Mouse (Mus musculus) adrenal gland, adult 18-20 months (tissue): ENCODE data around the gene Trp53tg5. TPM values are rescaled to one million over a fixed set of nuclear protein-coding genes. Genes with fewer than 3 reads are reported as not detected.

ENCODE experiments used
- DNase-seq, 2 experiments: peaks; one replicate each; pipeline ENCODE4 v3.0.0; 2021 to 2022; ENCODE audit warnings: low spot score in 2 of 2
- total RNA-seq, 2 experiments: library from RNA; stranded (reverse); gene quantifications; 1 replicate in 1 of 2; 2 replicates in 1 of 2; pipeline ENCODE4 v1.2.3; 2021

Gene Trp53tg5
- total RNA-seq, 2 experiments from 2014 or later: not detected

- DNase-seq: no peak
Observed at GRCm38 (mm10) chr2:164453047-164453757, 20.3 kb downstream of the Trp53tg5 start.

- no peak for DNase-seq
Observed at GRCm38 (mm10) chr2:164452000-164452676, 21.4 kb downstream of the Trp53tg5 start.

GRCm38 (mm10) chr2:164449341-164450042, 24.0 kb downstream of the Trp53tg5 start:
- DNase-seq: no peak

GRCm38 (mm10) chr2:164448921-164449320, 24.6 kb downstream of the Trp53tg5 start:
- DNase-seq: no peak

GRCm38 (mm10) chr2:164448140-164448539, 25.4 kb downstream of the Trp53tg5 start:
- DNase-seq: no peak

- no peak for DNase-seq
Observed at GRCm38 (mm10) chr2:164446086-164446469, 27.4 kb downstream of the Trp53tg5 start.

- no peak for DNase-seq
Observed at GRCm38 (mm10) chr2:164445399-164446085, 28.0 kb downstream of the Trp53tg5 start.

GRCm38 (mm10) chr2:164444701-164445100, 28.8 kb downstream of the Trp53tg5 start:
- no peak for DNase-seq

GRCm38 (mm10) chr2:164443460-164444000, 30.0 kb downstream of the Trp53tg5 start, which contains the start of gene Sdc4:
Gene Sdc4 (minus strand): TSS chr2:164443887.
- DNase-seq: no peak

- peak; percentile 91 to 95 for DNase-seq
Observed at GRCm38 (mm10) chr2:164443051-164443437, 30.5 kb downstream of the Trp53tg5 start.

GRCm38 (mm10) chr2:164442315-164443050, 31.0 kb downstream of the Trp53tg5 start:
- peak in 1 of 2 experiments; percentile 61 for DNase-seq

- no peak for DNase-seq
Observed at GRCm38 (mm10) chr2:164441731-164442130, 31.8 kb downstream of the Trp53tg5 start.

GRCm38 (mm10) chr2:164441155-164441554, 32.4 kb downstream of the Trp53tg5 start:
- DNase-seq: no peak

- no peak for DNase-seq
Observed at GRCm38 (mm10) chr2:164440314-164440713, 33.2 kb downstream of the Trp53tg5 start.

GRCm38 (mm10) chr2:164439001-164439421, 34.5 kb downstream of the Trp53tg5 start:
- DNase-seq: no peak

GRCm38 (mm10) chr2:164438257-164438656, 35.3 kb downstream of the Trp53tg5 start:
- no peak for DNase-seq

GRCm38 (mm10) chr2:164437710-164438109, 35.8 kb downstream of the Trp53tg5 start:
- no peak for DNase-seq

- no peak for DNase-seq
Observed at GRCm38 (mm10) chr2:164436961-164437360, 36.6 kb downstream of the Trp53tg5 start.

- no peak for DNase-seq
Observed at GRCm38 (mm10) chr2:164436215-164436913, 37.2 kb downstream of the Trp53tg5 start.
